In the genomic region with DNA sequence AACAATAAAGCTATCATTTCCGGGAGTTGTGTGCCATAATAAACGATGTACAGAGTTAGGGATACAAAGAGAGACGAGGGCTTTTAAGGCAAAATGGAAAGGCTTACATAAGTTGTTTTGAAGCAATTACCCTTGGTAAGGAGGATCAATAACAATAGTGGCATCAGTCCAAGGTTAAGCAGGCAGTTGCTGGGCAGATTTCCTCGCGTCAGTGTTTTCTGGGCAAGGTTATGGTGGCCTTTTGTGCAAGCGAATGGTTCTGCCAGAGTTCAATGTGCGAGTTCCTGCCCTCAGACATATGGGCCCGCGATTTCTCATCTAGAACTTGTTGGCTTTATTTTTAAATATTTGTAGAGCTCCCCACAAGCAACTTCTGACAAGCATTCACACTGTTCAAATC, we compare ENCODE assay signal across 15 mouse cellular contexts.
A peak's percentile ranks its signal among the peaks of the same experiment; 100 is the strongest.
DNase-seq lines count a peak whose midpoint lies in the region; ATAC-seq and TF ChIP-seq lines count a peak whose summit lies in the region.
"Had no signal": no experiment of that assay in that cellular context is flagged by ENCODE, and none has a peak within 500 bp of the region (broad histone marks: within the 10 kb centered on the region; RNA-seq: fewer than 3 reads in every experiment).

No protein-coding gene starts in this region.

- H3K27me3 ChIP-seq in forebrain, embryonic 14.5 days (replicated peaks; ENCODE audit: control insufficient read depth, insufficient read depth, low read length) = no peaks in the 10 kb centered on the region
- H3K27me3 ChIP-seq in forebrain, embryonic 11.5 days (ENCODE audit: control insufficient read depth, insufficient read depth, low read length) = no peaks in the 10 kb centered on the region
- no peaks in the 10 kb centered on the region for H3K27me3 ChIP-seq in hindbrain, postnatal 0 days (ENCODE audit: insufficient read depth, low read length)
- no peaks in the 10 kb centered on the region for H3K27me3 ChIP-seq in hindbrain, embryonic 16.5 days (replicated peaks; ENCODE audit: control insufficient read depth, insufficient read depth, low read length)
- H3K27me3 ChIP-seq in midbrain, postnatal 0 days (ENCODE audit: insufficient read depth, low read length) = no peaks in the 10 kb centered on the region
- no peaks in the 10 kb centered on the region for H3K27me3 ChIP-seq in midbrain, embryonic 11.5 days (ENCODE audit: control insufficient read depth, insufficient read depth, low read length)
- H3K27me3 ChIP-seq: kidney, embryonic 15.5 days had no signal

- H3K4me2 ChIP-seq in forebrain, embryonic 14.5 days (ENCODE audit: low read length) = no peak overlapping the region
- H3K4me2 ChIP-seq in forebrain, embryonic 11.5 days (ENCODE audit: low read depth, low read length, severe bottlenecking) = no peak overlapping the region
- H3K4me2 ChIP-seq in hindbrain, postnatal 0 days (ENCODE audit: low read depth, low read length) = no peak overlapping the region
- no peak overlapping the region for H3K4me2 ChIP-seq in hindbrain, embryonic 16.5 days (ENCODE audit: low read length)
- H3K4me2 ChIP-seq in midbrain, postnatal 0 days (ENCODE audit: low read depth, low read length, poor library complexity, severe bottlenecking) = no peak overlapping the region
- H3K4me2 ChIP-seq in midbrain, embryonic 11.5 days = no peak overlapping the region
- H3K4me2 ChIP-seq: kidney, embryonic 15.5 days had no signal

- H3K36me3 ChIP-seq in forebrain, embryonic 14.5 days (ENCODE audit: control insufficient read depth, insufficient read depth, low read length) = no peaks in the 10 kb centered on the region
- no peaks in the 10 kb centered on the region for H3K36me3 ChIP-seq in forebrain, embryonic 11.5 days (ENCODE audit: control insufficient read depth, insufficient read depth, low read length)
- H3K36me3 ChIP-seq in hindbrain, postnatal 0 days (ENCODE audit: insufficient read depth, low read length) = no peaks in the 10 kb centered on the region
- H3K36me3 ChIP-seq in hindbrain, embryonic 16.5 days (ENCODE audit: control insufficient read depth, insufficient read depth, low read length) = no peaks in the 10 kb centered on the region
- no peaks in the 10 kb centered on the region for H3K36me3 ChIP-seq in midbrain, postnatal 0 days (ENCODE audit: insufficient read depth, low read length)
- no peaks in the 10 kb centered on the region for H3K36me3 ChIP-seq in midbrain, embryonic 11.5 days (ENCODE audit: control insufficient read depth, insufficient read depth, low read length)
- H3K36me3 ChIP-seq: kidney, embryonic 15.5 days had no signal

- H3K9me3 ChIP-seq in forebrain, embryonic 14.5 days (replicated peaks; ENCODE audit: control insufficient read depth, low read length) = no peaks in the 10 kb centered on the region
- H3K9me3 ChIP-seq in forebrain, embryonic 11.5 days (ENCODE audit: control insufficient read depth, low read length) = no peaks in the 10 kb centered on the region
- H3K9me3 ChIP-seq in hindbrain, postnatal 0 days (ENCODE audit: low read length) = no peaks in the 10 kb centered on the region
- no peaks in the 10 kb centered on the region for H3K9me3 ChIP-seq in hindbrain, embryonic 16.5 days (ENCODE audit: control insufficient read depth, low read length)
- no peaks in the 10 kb centered on the region for H3K9me3 ChIP-seq in midbrain, postnatal 0 days (ENCODE audit: low read length)
- H3K9me3 ChIP-seq in midbrain, embryonic 11.5 days (ENCODE audit: control insufficient read depth, low read length) = no peaks in the 10 kb centered on the region
- H3K9me3 ChIP-seq: kidney, embryonic 15.5 days had no signal

- ATAC-seq in forebrain, embryonic 14.5 days = no peak
- ATAC-seq in forebrain, embryonic 11.5 days (replicated peaks; ENCODE audit: low FRiP score) = no peak
- ATAC-seq in hindbrain, postnatal 0 days = no peak
- no peak for ATAC-seq in hindbrain, embryonic 16.5 days
- ATAC-seq in midbrain, postnatal 0 days (ENCODE audit: low FRiP score) = no peak
- no peak for ATAC-seq in midbrain, embryonic 11.5 days (ENCODE audit: low FRiP score)
- ATAC-seq: activated CD4-positive, CD25-positive, alpha-beta regulatory T cell, adult 4 months had no signal

- H3K9ac ChIP-seq in forebrain, embryonic 14.5 days (ENCODE audit: low read length) = no peak overlapping the region
- H3K9ac ChIP-seq in forebrain, embryonic 11.5 days (ENCODE audit: low read length) = no peak overlapping the region
- H3K9ac ChIP-seq in hindbrain, postnatal 0 days (replicated peaks; ENCODE audit: low read length) = no peak overlapping the region
- no peak overlapping the region for H3K9ac ChIP-seq in hindbrain, embryonic 16.5 days (ENCODE audit: low read depth, low read length)
- no peak overlapping the region for H3K9ac ChIP-seq in midbrain, postnatal 0 days (replicated peaks; ENCODE audit: low read length, poor library complexity, severe bottlenecking)
- H3K9ac ChIP-seq in midbrain, embryonic 11.5 days (ENCODE audit: low read length) = no peak overlapping the region
- H3K9ac ChIP-seq: kidney, embryonic 15.5 days; liver, embryonic 14.5 days had no signal

- peak; percentile 41 for DNase-seq in forebrain, embryonic 14.5 days (ENCODE audit: low spot score)
- no peak for DNase-seq in forebrain, embryonic 11.5 days (ENCODE audit: low spot score)
- peak; percentile 51 for DNase-seq in hindbrain, postnatal 0 days (ENCODE audit: low spot score)
- DNase-seq in midbrain, postnatal 0 days (ENCODE audit: low spot score) = peak; percentile 56
- no peak for DNase-seq in midbrain, embryonic 11.5 days (ENCODE audit: low spot score, missing footprints)
- peak; percentile 31 for DNase-seq in lung, postnatal 36 days
- DNase-seq in neural tube, embryonic 10.5 days (ENCODE audit: extremely low spot score, low spot score) = no peak
- DNase-seq: cerebellum, postnatal 25 days; left cerebral cortex, postnatal 4 days; right cerebral cortex, postnatal 14 days; thymus, postnatal 36 days had no signal

- peaks cover 4% of the 10 kb centered on the region; the same call in 1 of the 2 replicates for H3K4me1 ChIP-seq in forebrain, embryonic 14.5 days (ENCODE audit: control insufficient read depth, insufficient read depth, low read length)
- no peaks in the 10 kb centered on the region for H3K4me1 ChIP-seq in forebrain, embryonic 11.5 days (replicated peaks; ENCODE audit: control insufficient read depth, insufficient read depth, low read length)
- H3K4me1 ChIP-seq in hindbrain, postnatal 0 days (ENCODE audit: insufficient read depth, low read length) = no peaks in the 10 kb centered on the region
- H3K4me1 ChIP-seq in hindbrain, embryonic 16.5 days (ENCODE audit: control insufficient read depth, insufficient read depth, low read depth, low read length) = peaks cover 5% of the 10 kb centered on the region; the same call in 1 of the 2 replicates
- H3K4me1 ChIP-seq in midbrain, postnatal 0 days (ENCODE audit: insufficient read depth, low read length) = no peaks in the 10 kb centered on the region
- no peaks in the 10 kb centered on the region for H3K4me1 ChIP-seq in midbrain, embryonic 11.5 days (ENCODE audit: control insufficient read depth, insufficient read depth, low read length)
- H3K4me1 ChIP-seq: kidney, embryonic 15.5 days had no signal

- WGBS in forebrain, embryonic 14.5 days = 57% methylated on average over 9 of the region's 9 CpGs
- WGBS in forebrain, embryonic 11.5 days = 85% methylated on average over 9 of the region's 9 CpGs
- 52% methylated on average over 9 of the region's 9 CpGs for WGBS in hindbrain, postnatal 0 days
- WGBS in hindbrain, embryonic 16.5 days = 44% methylated on average over 9 of the region's 9 CpGs
- 80% methylated on average over 9 of the region's 9 CpGs for WGBS in midbrain, postnatal 0 days
- whole genome bisulfite sequencing in midbrain, embryonic 11.5 days = 88% methylated on average over 9 of the region's 9 CpGs

- TF ChIP-seq CTCF in hindbrain, postnatal 0 days (IDR thresholded peaks at IDR 0.05; ENCODE audit: low read depth) = no peak
- no peak for TF ChIP-seq CTCF in midbrain, postnatal 0 days (IDR thresholded peaks at IDR 0.05)

- H3K27ac ChIP-seq in forebrain, embryonic 14.5 days (ENCODE audit: low read depth, low read length) = no peak overlapping the region
- H3K27ac ChIP-seq in forebrain, embryonic 11.5 days (ENCODE audit: low read depth, low read length) = no peak overlapping the region
- H3K27ac ChIP-seq in hindbrain, postnatal 0 days = no peak overlapping the region
- H3K27ac ChIP-seq in hindbrain, embryonic 16.5 days (ENCODE audit: low read depth, low read length) = no peak overlapping the region
- H3K27ac ChIP-seq in midbrain, postnatal 0 days (ENCODE audit: low read depth, low read length) = no peak overlapping the region
- no peak overlapping the region for H3K27ac ChIP-seq in midbrain, embryonic 11.5 days (ENCODE audit: low read depth, low read length)
- H3K27ac ChIP-seq: kidney, embryonic 15.5 days; liver, embryonic 14.5 days had no signal

- no peak overlapping the region for H3K4me3 ChIP-seq in forebrain, embryonic 14.5 days (ENCODE audit: low read depth, low read length)
- no peak overlapping the region for H3K4me3 ChIP-seq in forebrain, embryonic 11.5 days (ENCODE audit: low read depth, low read length)
- H3K4me3 ChIP-seq in hindbrain, postnatal 0 days (ENCODE audit: low read length) = no peak overlapping the region
- no peak overlapping the region for H3K4me3 ChIP-seq in hindbrain, embryonic 16.5 days (ENCODE audit: low read length)
- no peak overlapping the region for H3K4me3 ChIP-seq in midbrain, postnatal 0 days (ENCODE audit: low read depth, low read length)
- no peak overlapping the region for H3K4me3 ChIP-seq in midbrain, embryonic 11.5 days (ENCODE audit: low read depth, low read length)
- H3K4me3 ChIP-seq: kidney, embryonic 15.5 days had no signal

Comparison
In these comparisons a context has a peak if more than half of its experiments do, and no peak if none do; other contexts are left out.
1. DNase-seq: peak in forebrain, embryonic 14.5 days (single experiment), hindbrain, postnatal 0 days (single experiment), midbrain, postnatal 0 days (single experiment) and lung, postnatal 36 days (single experiment); none in forebrain, embryonic 11.5 days (single experiment), midbrain, embryonic 11.5 days (single experiment) and neural tube, embryonic 10.5 days (single experiment).